Mouse (Mus musculus): ENCODE results near the gene Sgo2a. TPM values are rescaled to one million over a fixed set of nuclear protein-coding genes. Genes with fewer than 3 reads are reported as not detected.

Sgo2a gene
- polyA plus RNA-seq, 1 experiment: not detected

DNA sequence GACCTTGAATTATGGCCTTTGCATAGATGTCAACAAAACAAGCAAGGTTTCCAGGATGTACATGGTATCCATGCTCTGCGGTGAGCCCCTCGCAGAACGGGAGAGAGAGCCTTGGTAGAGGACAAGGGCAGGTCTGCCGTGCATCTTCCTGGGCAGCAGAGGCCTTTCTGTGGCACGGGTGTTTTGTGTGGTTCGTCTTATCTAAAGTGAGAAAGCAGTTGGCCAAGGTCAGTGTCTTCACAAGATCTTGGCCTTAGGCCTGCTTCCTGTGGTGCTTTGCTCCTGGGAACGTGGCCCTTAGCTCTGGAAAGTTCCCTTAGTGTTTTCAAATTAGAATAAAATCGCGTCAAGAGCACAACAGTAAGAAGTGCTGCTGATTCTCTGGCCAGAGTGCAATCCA is 75.2 kb downstream of the Sgo2a start:
- no peak for TF ChIP-seq CTCF (IDR thresholded peaks at IDR 0.05; ENCODE audit: insufficient read depth, low read depth, low read length)
- no peak for TF ChIP-seq POLR2A (IDR thresholded peaks at IDR 0.05; ENCODE audit: insufficient read depth, low read depth, low read length)

DNA sequence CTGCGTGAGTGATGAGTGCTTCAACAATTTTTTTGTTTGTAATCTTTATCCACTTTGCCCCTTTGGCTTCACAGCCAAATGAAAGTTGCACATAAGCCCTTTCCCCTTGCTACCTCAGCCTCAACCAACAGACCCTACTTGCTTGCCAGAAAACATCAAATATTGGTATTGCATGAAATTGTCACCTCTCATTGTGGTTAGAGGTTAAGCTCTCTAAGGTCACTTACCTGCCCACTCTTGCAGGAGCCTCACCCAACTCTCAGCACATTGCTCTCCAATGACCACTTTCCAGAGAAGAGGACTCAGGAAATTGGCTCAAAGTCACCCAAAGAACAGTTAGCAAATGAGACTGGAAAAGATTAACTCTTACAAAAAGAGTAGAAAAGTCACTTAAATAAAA is 75.7 kb downstream of the Sgo2a start:
- H3K27ac ChIP-seq (ENCODE audit: insufficient read depth, low read depth, low read length): no peak overlapping the region
- 88% methylated on average over 1 of the region's 1 CpGs for WGBS
- no peak for TF ChIP-seq POLR2A (IDR thresholded peaks at IDR 0.05; ENCODE audit: insufficient read depth, low read depth, low read length)
- no peak for TF ChIP-seq CTCF (IDR thresholded peaks at IDR 0.05; ENCODE audit: insufficient read depth, low read depth, low read length)
- H3K4me3 ChIP-seq (ENCODE audit: insufficient read depth, low read depth, low read length): no peak overlapping the region
- no peaks in the 10 kb centered on the region for H3K4me1 ChIP-seq (ENCODE audit: control insufficient read depth, insufficient read depth, low read length)

More for the DNA sequence above, 75.2 kb downstream of the Sgo2a start:
- H3K4me3 ChIP-seq (ENCODE audit: insufficient read depth, low read depth, low read length): no peak overlapping the region
- no peak overlapping the region for H3K27ac ChIP-seq (ENCODE audit: insufficient read depth, low read depth, low read length)
- no peaks in the 10 kb centered on the region for H3K4me1 ChIP-seq (ENCODE audit: control insufficient read depth, insufficient read depth, low read length)
- WGBS: 72% methylated on average over 9 of the region's 9 CpGs

DNA sequence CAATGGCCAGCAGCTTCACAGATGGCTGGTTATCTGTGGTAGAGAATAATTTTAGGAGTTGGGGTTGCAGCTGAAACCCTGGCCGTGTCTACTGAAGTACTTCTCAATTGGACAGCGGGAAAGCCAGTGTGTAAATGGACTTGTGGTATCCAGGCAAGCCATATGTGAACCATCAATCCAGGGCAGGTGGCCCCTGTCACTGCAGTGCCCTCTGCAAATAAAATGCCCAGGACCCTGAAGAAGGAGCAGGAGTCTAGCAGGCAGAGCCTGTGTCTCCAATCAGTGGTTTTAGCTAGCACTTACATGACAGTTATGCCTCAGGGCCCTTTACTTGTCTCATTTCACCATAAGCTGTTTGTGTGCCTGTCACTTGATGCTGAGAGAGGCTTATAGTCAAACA is 76.6 kb downstream of the Sgo2a start:
- Histone ChIP-seq H3K4me3 (ENCODE audit: insufficient read depth, low read depth, low read length) (no peak overlapping the region), H3K4me1 (ENCODE audit: control insufficient read depth, insufficient read depth, low read length) (no peaks in the 10 kb centered on the region), H3K27ac (ENCODE audit: insufficient read depth, low read depth, low read length) (no peak overlapping the region)
- TF ChIP-seq POLR2A (IDR thresholded peaks at IDR 0.05; ENCODE audit: insufficient read depth, low read depth, low read length) (no peak), CTCF (IDR thresholded peaks at IDR 0.05; ENCODE audit: insufficient read depth, low read depth, low read length) (no peak)
- 86% methylated on average over 2 of the region's 2 CpGs for WGBS

DNA sequence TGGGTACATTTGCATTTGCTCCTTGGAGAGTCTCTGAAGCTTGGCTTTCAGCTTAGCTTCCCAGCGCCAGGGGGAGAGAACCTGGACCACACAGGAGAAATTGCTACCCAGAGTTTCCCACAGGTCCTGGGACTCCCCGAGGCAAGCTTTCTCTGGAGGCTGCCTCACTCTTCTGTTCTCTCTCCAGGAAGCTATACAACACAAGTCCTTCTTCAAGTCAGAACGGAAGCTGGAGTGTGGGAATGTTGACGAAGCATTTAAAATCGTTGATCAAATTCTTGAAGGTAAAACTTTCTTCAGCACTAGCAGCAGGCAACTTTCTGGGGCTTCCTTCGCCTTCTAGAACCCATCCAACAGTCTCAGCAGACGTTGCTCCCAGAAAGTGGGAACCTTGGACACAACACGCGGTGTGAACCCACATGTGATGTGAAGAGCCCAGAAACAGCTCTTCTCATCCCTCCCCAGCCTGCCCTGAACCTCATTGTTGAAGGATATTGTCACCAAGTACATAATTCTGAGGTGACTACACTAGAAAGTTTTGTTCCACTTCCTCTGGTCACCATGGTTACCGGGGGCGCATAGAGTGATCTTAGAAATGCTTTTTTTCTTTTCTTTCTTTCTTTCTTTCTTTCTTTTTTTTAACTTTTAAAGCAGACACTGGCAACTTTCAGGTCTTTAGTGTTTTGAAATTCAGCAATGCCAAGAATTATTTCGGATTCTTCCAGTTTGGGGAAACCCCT is 77.4 kb downstream of the Sgo2a start:
- WGBS: 59% methylated on average over 12 of the region's 12 CpGs
- Histone ChIP-seq H3K27ac (ENCODE audit: insufficient read depth, low read depth, low read length) (no peak overlapping the region), H3K4me1 (ENCODE audit: control insufficient read depth, insufficient read depth, low read length) (no peaks in the 10 kb centered on the region), H3K4me3 (ENCODE audit: insufficient read depth, low read depth, low read length) (no peak overlapping the region)
- TF ChIP-seq CTCF (IDR thresholded peaks at IDR 0.05; ENCODE audit: insufficient read depth, low read depth, low read length): no peak
- TF ChIP-seq POLR2A (IDR thresholded peaks at IDR 0.05; ENCODE audit: insufficient read depth, low read depth, low read length): no peak

DNA sequence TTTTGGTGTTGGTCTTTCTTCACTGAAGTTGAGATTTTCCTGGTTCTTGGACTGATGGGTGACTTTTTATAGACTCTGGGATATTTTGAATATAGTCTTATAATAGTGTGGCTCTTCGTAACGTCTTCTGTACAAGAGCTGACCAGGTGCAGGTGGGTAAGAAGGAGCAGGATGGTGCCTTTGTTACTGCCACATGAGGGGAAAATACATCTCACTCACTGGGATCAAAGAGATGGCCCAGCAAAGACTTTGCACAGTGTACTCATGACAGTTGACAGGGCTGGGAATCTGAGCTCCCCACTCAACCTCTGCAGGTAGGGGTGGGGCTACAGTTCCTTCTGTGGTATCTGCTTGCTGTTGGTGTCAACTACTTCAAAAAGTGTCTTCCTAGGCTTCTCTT is 78.5 kb downstream of the Sgo2a start:
- 90% methylated on average over 2 of the region's 2 CpGs for WGBS
- TF ChIP-seq POLR2A (IDR thresholded peaks at IDR 0.05; ENCODE audit: insufficient read depth, low read depth, low read length) (no peak), CTCF (IDR thresholded peaks at IDR 0.05; ENCODE audit: insufficient read depth, low read depth, low read length) (no peak)

More for the DNA sequence above, 78.5 kb downstream of the Sgo2a start:
- Histone ChIP-seq H3K4me1 (ENCODE audit: control insufficient read depth, insufficient read depth, low read length) (no peaks in the 10 kb centered on the region), H3K27ac (ENCODE audit: insufficient read depth, low read depth, low read length) (no peak overlapping the region), H3K4me3 (ENCODE audit: insufficient read depth, low read depth, low read length) (no peak overlapping the region)

Other genes starting within 250 kb of the Sgo2a start
- not detected in 2 replicates for gene Spats2l, start 221.8 kb upstream of the Sgo2a start, polyA plus RNA-seq (2012; ENCODE audit: insufficient read depth, insufficient read length, low replicate concordance, missing spikeins)
- gene Kctd18, start 23.0 kb downstream of the Sgo2a start, polyA plus RNA-seq (2012; ENCODE audit: insufficient read depth, insufficient read length, low replicate concordance, missing spikeins): not detected in 2 replicates
- not detected in 2 replicates for gene Aox1, start 34.0 kb downstream of the Sgo2a start, polyA plus RNA-seq (2012; ENCODE audit: insufficient read depth, insufficient read length, low replicate concordance, missing spikeins)
- gene Aox3, start 117.2 kb downstream of the Sgo2a start, polyA plus RNA-seq (2012; ENCODE audit: insufficient read depth, insufficient read length, low replicate concordance, missing spikeins): not detected in 2 replicates
- not detected in 2 replicates for gene Aox4, start 214.4 kb downstream of the Sgo2a start, polyA plus RNA-seq (2012; ENCODE audit: insufficient read depth, insufficient read length, low replicate concordance, missing spikeins)

All from olfactory bulb, adult 2 months (tissue).